Mouse (Mus musculus) limb, embryonic 14.5 days (tissue): Measurements from ENCODE around the gene Ltf. TPM values are rescaled to one million over a fixed set of nuclear protein-coding genes. Genes with fewer than 3 reads are reported as not detected.

ENCODE experiments used
- ATAC-seq: fragments of 200-750 bp; cut with Nextera tagmentation; 2 replicates; pipeline ENCODE4 v1.8.0; 2017; ENCODE audit warnings: low read depth, moderate number of reproducible peaks, moderate TSS enrichment; ENCODE audit not compliant: low FRiP score
- DNase-seq: peaks from one replicate; pipeline ENCODE4 v3.0.0-alpha.2; 2015; ENCODE audit warnings: low spot score
- H3K27ac ChIP-seq: fragments of 300-500 bp; sonication (generic); replicated peaks from 2 replicates; pipeline ENCODE4 v1.5.1; 2014; ENCODE audit warnings: low read depth, mild to moderate bottlenecking, low read length, moderate library complexity, mixed read lengths
- H3K27me3 ChIP-seq: fragments of 300-500 bp; sonication (generic); 2 replicates; pipeline ENCODE4 v1.6.1; 2014; ENCODE audit warnings: low read length, mixed read lengths; ENCODE audit not compliant: control insufficient read depth, insufficient read depth
- H3K36me3 ChIP-seq: fragments of 300-500 bp; sonication (generic); 2 replicates; pipeline ENCODE4 v1.6.1; 2014; ENCODE audit warnings: mild to moderate bottlenecking, low read length, moderate library complexity, mixed read lengths; ENCODE audit not compliant: control insufficient read depth, insufficient read depth
- H3K4me1 ChIP-seq: fragments of 300-500 bp; sonication (generic); 2 replicates; pipeline ENCODE4 v1.6.1; 2014; ENCODE audit warnings: antibody characterized with exemption, low read length, mixed read lengths; ENCODE audit not compliant: control insufficient read depth, insufficient read depth
- H3K4me2 ChIP-seq: fragments of 300-500 bp; sonication (generic); replicated peaks from 2 replicates; pipeline ENCODE4 v1.6.1; 2014; ENCODE audit warnings: low read depth, mild to moderate bottlenecking, low read length, moderate library complexity; ENCODE audit not compliant: severe bottlenecking
- H3K4me3 ChIP-seq: fragments of 300-500 bp; sonication (generic); replicated peaks from 2 replicates; pipeline ENCODE4 v1.5.1; 2014; ENCODE audit warnings: low read length
- H3K9ac ChIP-seq: fragments of 300-500 bp; sonication (generic); 2 replicates; pipeline ENCODE4 v1.6.1; 2014; ENCODE audit warnings: mild to moderate bottlenecking, low read depth, low read length, moderate library complexity; ENCODE audit not compliant: severe bottlenecking
- H3K9me3 ChIP-seq: fragments of 300-500 bp; sonication (generic); 2 replicates; pipeline ENCODE4 v1.6.1; 2016; ENCODE audit warnings: low read length; ENCODE audit not compliant: control insufficient read depth
- POLR2A ChIP-seq: fragments of 200-500 bp; IDR thresholded peaks from 2 replicates; pipeline ENCODE4 v1.8.0; 2012; ENCODE audit warnings: inconsistent platforms, mild to moderate bottlenecking, moderate library complexity, borderline replicate concordance; ENCODE audit not compliant: insufficient read depth, insufficient read length; ENCODE audit errors: extremely low read depth
- WGBS: fragments of 180-500 bp; shearing (Covaris S2); extraction: QIAGEN DNeasy Blood & Tissue Kit; methylation state at CpG from one replicate; pipeline ENCODE4 v1.1.7; 2014; 5-methylcytosine and 5-hydroxymethylcytosine counted together
- polyA plus RNA-seq, 2 experiments: library from polyadenylated mRNA; depleted of rRNA in 1 of 2; stranded (reverse) in 1 of 2; unstranded in 1 of 2; fragments of >200 nt; fragmentation: Nextera tagmentation in 1 of 2; extraction: Ambion mirVana in 1 of 2; gene quantifications; 2 replicates each; pipeline versions ENCODE4 v1.2.1 to v1.2.3; 2012 to 2014

The Ltf gene
- polyA plus RNA-seq (2012; rRNA removed) (0.44 and 1.1 TPM in 2 replicates), polyA plus RNA-seq (2014; fragmentation: Nextera tagmentation; extraction: Ambion mirVana) (0.47 and 1.4 TPM in 2 replicates)

- Histone ChIP-seq H3K4me1 (no peaks in the 10 kb centered on the region), H3K27ac (no peak within 1 kb of the TSS), H3K27me3 (no peaks in the 10 kb centered on the region), H3K36me3 (no peaks in the 10 kb centered on the region), H3K9ac (no peak within 1 kb of the TSS), H3K4me3 (no peak within 1 kb of the TSS), H3K9me3 (no peaks in the 10 kb centered on the region), H3K4me2 (no peak within 1 kb of the TSS)
- TF ChIP-seq POLR2A = no peak
- no peak for ATAC-seq
- 77% methylated on average over 5 of the region's 5 CpGs for WGBS
- DNase-seq = no peak
These were observed at the start of gene Ltf for GRCm38 (mm10) chr9:111019022-111019421. Ltf (plus strand) TSS chr9:111019271.

- H3K27me3 ChIP-seq = no peaks in the 10 kb centered on the region
- 92% methylated on average over 11 of the region's 11 CpGs for WGBS
- H3K4me1 ChIP-seq = no peaks in the 10 kb centered on the region
- DNase-seq (no peak), ATAC-seq (no peak)
- H3K27ac ChIP-seq = no peak overlapping the region
- no peak overlapping the region for H3K4me3 ChIP-seq
- no peaks in the 10 kb centered on the region for H3K9me3 ChIP-seq
- no peaks in the 10 kb centered on the region for H3K36me3 ChIP-seq
- TF ChIP-seq POLR2A = no peak
- no peak overlapping the region for H3K4me2 ChIP-seq
- H3K9ac ChIP-seq = no peak overlapping the region
These were observed 39.7 kb upstream of the Ltf start for GRCm38 (mm10) chr9:110979411-110979810.

- 70% methylated on average over 4 of the region's 4 CpGs for WGBS
- ATAC-seq = no peak
These were observed 36.7 kb upstream of the Ltf start for GRCm38 (mm10) chr9:110982351-110982750.

GRCm38 (mm10) chr9:110984096-110984495 is 35.0 kb upstream of the Ltf start:
- no peak for TF ChIP-seq POLR2A
- no peak for ATAC-seq
- H3K27ac ChIP-seq = no peak overlapping the region
- H3K9ac ChIP-seq = no peak overlapping the region
- H3K27me3 ChIP-seq = no peaks in the 10 kb centered on the region
- H3K4me2 ChIP-seq = no peak overlapping the region
- H3K4me3 ChIP-seq = no peak overlapping the region
- no peaks in the 10 kb centered on the region for H3K4me1 ChIP-seq
- no peak for DNase-seq
- H3K36me3 ChIP-seq = no peaks in the 10 kb centered on the region
- no peaks in the 10 kb centered on the region for H3K9me3 ChIP-seq
- 87% methylated on average over 9 of the region's 9 CpGs for WGBS

More at GRCm38 (mm10) chr9:110982351-110982750, 36.7 kb upstream of the Ltf start:
- H3K36me3 ChIP-seq = no peaks in the 10 kb centered on the region
- no peak for DNase-seq
- no peak for TF ChIP-seq POLR2A
- H3K27me3 ChIP-seq = no peaks in the 10 kb centered on the region
- H3K4me2 ChIP-seq = no peak overlapping the region
- H3K9ac ChIP-seq = no peak overlapping the region
- H3K27ac ChIP-seq = no peak overlapping the region
- no peaks in the 10 kb centered on the region for H3K9me3 ChIP-seq
- no peaks in the 10 kb centered on the region for H3K4me1 ChIP-seq
- no peak overlapping the region for H3K4me3 ChIP-seq

GRCm38 (mm10) chr9:110985541-110985940 is 33.5 kb upstream of the Ltf start:
- no peak overlapping the region for H3K4me2 ChIP-seq
- 91% methylated on average over 5 of the region's 5 CpGs for WGBS
- no peaks in the 10 kb centered on the region for H3K27me3 ChIP-seq
- DNase-seq = no peak
- no peak overlapping the region for H3K4me3 ChIP-seq
- no peak for ATAC-seq
- no peak overlapping the region for H3K27ac ChIP-seq
- no peak for TF ChIP-seq POLR2A
- no peaks in the 10 kb centered on the region for H3K4me1 ChIP-seq
- no peaks in the 10 kb centered on the region for H3K36me3 ChIP-seq
- no peak overlapping the region for H3K9ac ChIP-seq
- no peaks in the 10 kb centered on the region for H3K9me3 ChIP-seq

GRCm38 (mm10) chr9:110985951-110986350 is 33.1 kb upstream of the Ltf start:
- Histone ChIP-seq H3K27ac (no peak overlapping the region), H3K27me3 (no peaks in the 10 kb centered on the region), H3K36me3 (no peaks in the 10 kb centered on the region), H3K4me3 (no peak overlapping the region), H3K9me3 (no peaks in the 10 kb centered on the region), H3K4me2 (no peak overlapping the region), H3K9ac (no peak overlapping the region), H3K4me1 (no peaks in the 10 kb centered on the region)
- DNase-seq (no peak), ATAC-seq (no peak)
- WGBS = 89% methylated on average over 8 of the region's 8 CpGs
- no peak for TF ChIP-seq POLR2A
